Mouse (Mus musculus): ENCODE measurements around the gene Megf11. TPM values are rescaled to one million over a fixed set of nuclear protein-coding genes. Genes with fewer than 3 reads are reported as not detected.
"Not testable (repeated sequence)": the region's sequence is repeated elsewhere in the genome, so short reads cannot be mapped to it uniquely, and the experiment has no call there.

Gene Megf11
- polyA plus RNA-seq, 1 experiment from 2014 or later: 0.53 TPM

DNA sequence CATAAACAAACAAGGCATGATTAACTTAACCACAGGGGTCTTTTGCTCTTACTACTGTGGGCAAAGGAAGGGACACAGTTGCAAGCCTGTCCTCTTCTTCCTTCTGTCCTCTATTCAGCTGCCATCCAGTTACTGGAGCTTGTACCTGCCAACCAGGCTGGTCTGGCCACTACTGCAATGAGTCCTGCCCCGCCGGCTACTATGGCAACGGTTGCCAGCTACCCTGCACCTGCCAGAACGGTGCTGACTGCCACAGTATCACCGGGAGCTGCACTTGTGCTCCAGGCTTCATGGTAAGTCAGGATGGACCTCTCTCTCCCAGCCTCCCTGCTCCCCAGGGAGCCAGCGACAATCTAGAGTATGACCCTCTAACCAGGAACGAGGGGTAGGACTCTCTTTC is 274.8 kb downstream of the Megf11 start:
- no peaks in the 10 kb centered on the region for H3K4me1 ChIP-seq (replicated peaks; ENCODE audit: control insufficient read depth, insufficient read depth, low read length)
- no peaks in the 10 kb centered on the region for H3K27me3 ChIP-seq (replicated peaks; ENCODE audit: control insufficient read depth, insufficient read depth, low read length)
- no peaks in the 10 kb centered on the region for H3K36me3 ChIP-seq (ENCODE audit: control insufficient read depth, insufficient read depth, low read length)
- 73% methylated on average over 7 of the region's 7 CpGs for WGBS
- H3K9me3 ChIP-seq (ENCODE audit: control insufficient read depth, low read length): no peaks in the 10 kb centered on the region
- no peak for ATAC-seq (replicated peaks; ENCODE audit: low FRiP score)
- no peak for DNase-seq (ENCODE audit: low spot score)
- H3K4me2 ChIP-seq: no peak overlapping the region
- H3K4me3 ChIP-seq (ENCODE audit: low read depth, low read length): no peak overlapping the region
- no peak overlapping the region for H3K27ac ChIP-seq (ENCODE audit: low read depth, low read length)
- H3K9ac ChIP-seq (ENCODE audit: low read depth, low read length): no peak overlapping the region

DNA sequence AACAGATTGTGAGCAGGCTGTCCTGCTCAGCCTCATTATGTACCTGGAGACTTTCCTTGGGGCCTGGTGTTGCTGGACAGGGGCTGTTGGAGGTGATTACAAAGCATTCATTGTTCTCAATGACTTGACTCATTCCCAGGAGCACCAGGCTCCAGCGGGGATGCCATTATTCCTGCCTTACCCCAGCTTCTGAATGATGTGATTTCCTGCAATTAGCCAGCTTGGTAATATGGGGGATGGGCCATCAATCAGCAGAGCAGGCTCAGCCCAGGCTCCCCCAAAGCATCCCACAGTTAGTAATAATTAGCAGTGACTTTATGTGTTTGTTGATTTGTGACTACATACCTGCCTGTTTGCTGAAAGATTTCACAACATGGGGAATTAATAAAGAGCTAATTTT is 279.2 kb downstream of the Megf11 start:
- Histone ChIP-seq H3K4me2 (no peak overlapping the region), H3K36me3 (ENCODE audit: control insufficient read depth, insufficient read depth, low read length) (no peaks in the 10 kb centered on the region), H3K4me3 (ENCODE audit: low read depth, low read length) (no peak overlapping the region), H3K27ac (ENCODE audit: low read depth, low read length) (no peak overlapping the region), H3K27me3 (replicated peaks; ENCODE audit: control insufficient read depth, insufficient read depth, low read length) (no peaks in the 10 kb centered on the region), H3K9me3 (ENCODE audit: control insufficient read depth, low read length) (no peaks in the 10 kb centered on the region), H3K9ac (ENCODE audit: low read depth, low read length) (no peak overlapping the region), H3K4me1 (replicated peaks; ENCODE audit: control insufficient read depth, insufficient read depth, low read length) (no peaks in the 10 kb centered on the region)
- WGBS: 24% methylated on average over 1 of the region's 1 CpGs
- DNase-seq (ENCODE audit: low spot score) (no peak), ATAC-seq (replicated peaks; ENCODE audit: low FRiP score) (no peak)

- 0 out of 2 replicates have a peak, but pooled peaks cover 2% of the 10 kb centered on the region for H3K4me1 ChIP-seq (replicated peaks; ENCODE audit: control insufficient read depth, insufficient read depth, low read length)
- no peak overlapping the region for H3K27ac ChIP-seq (ENCODE audit: low read depth, low read length)
- ATAC-seq (replicated peaks; ENCODE audit: low FRiP score) (no peak), DNase-seq (ENCODE audit: low spot score) (no peak)
- no peaks in the 10 kb centered on the region for H3K36me3 ChIP-seq (ENCODE audit: control insufficient read depth, insufficient read depth, low read length)
- H3K4me3 ChIP-seq (ENCODE audit: low read depth, low read length): no peak overlapping the region
- no peak overlapping the region for H3K9ac ChIP-seq (ENCODE audit: low read depth, low read length)
- H3K9me3 ChIP-seq (ENCODE audit: control insufficient read depth, low read length): no peaks in the 10 kb centered on the region
- no peaks in the 10 kb centered on the region for H3K27me3 ChIP-seq (replicated peaks; ENCODE audit: control insufficient read depth, insufficient read depth, low read length)
- 27% methylated on average over 4 of the region's 4 CpGs for WGBS
- H3K4me2 ChIP-seq: no peak overlapping the region
Measured at GRCm38 (mm10) chr9:64666549-64666948, 281.1 kb downstream of the Megf11 start.

DNA sequence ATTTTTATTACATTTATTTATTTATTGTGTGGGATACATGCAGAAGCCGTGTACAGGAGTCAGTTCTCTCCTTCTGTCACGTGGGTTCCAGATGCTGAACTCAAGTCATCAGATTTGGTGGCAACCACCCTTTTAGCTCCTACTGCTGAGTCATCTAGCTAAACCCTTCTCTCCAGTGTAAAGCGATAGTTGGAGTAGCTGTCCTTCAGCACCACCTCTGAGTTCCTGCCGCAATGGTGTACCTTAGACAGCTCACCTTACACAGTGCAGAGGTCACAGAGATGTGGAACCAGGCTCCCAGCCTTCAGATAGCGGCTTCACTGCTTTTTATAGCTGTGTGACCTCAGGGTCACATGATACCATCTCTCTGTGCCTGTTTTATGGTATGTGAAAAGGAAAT is 282.1 kb downstream of the Megf11 start:
- Histone ChIP-seq H3K4me3 (ENCODE audit: low read depth, low read length) (no peak overlapping the region), H3K4me1 (replicated peaks; ENCODE audit: control insufficient read depth, insufficient read depth, low read length) (0 out of 2 replicates have a peak, but pooled peaks cover 6% of the 10 kb centered on the region), H3K36me3 (ENCODE audit: control insufficient read depth, insufficient read depth, low read length) (no peaks in the 10 kb centered on the region), H3K9ac (ENCODE audit: low read depth, low read length) (no peak overlapping the region), H3K27me3 (replicated peaks; ENCODE audit: control insufficient read depth, insufficient read depth, low read length) (no peaks in the 10 kb centered on the region), H3K27ac (ENCODE audit: low read depth, low read length) (no peak overlapping the region), H3K9me3 (ENCODE audit: control insufficient read depth, low read length) (no peaks in the 10 kb centered on the region), H3K4me2 (no peak overlapping the region)
- 11% methylated on average over 5 of the region's 5 CpGs for WGBS
- DNase-seq (ENCODE audit: low spot score) (peak; percentile 54), ATAC-seq (replicated peaks; ENCODE audit: low FRiP score) (peak; percentile 63; the same call in 1 of the 2 replicates)

- 86% methylated on average over 2 of the region's 2 CpGs for WGBS
- ATAC-seq (replicated peaks; ENCODE audit: low FRiP score): no peak
- H3K27me3 ChIP-seq (replicated peaks; ENCODE audit: control insufficient read depth, insufficient read depth, low read length): no peaks in the 10 kb centered on the region
Measured at GRCm38 (mm10) chr9:64668001-64668400, 282.6 kb downstream of the Megf11 start.

GRCm38 (mm10) chr9:64671341-64672319 is 286.2 kb downstream of the Megf11 start:
- H3K27me3 ChIP-seq (replicated peaks; ENCODE audit: control insufficient read depth, insufficient read depth, low read length); H3K9me3 ChIP-seq (ENCODE audit: control insufficient read depth, low read length); H3K36me3 ChIP-seq (ENCODE audit: control insufficient read depth, insufficient read depth, low read length); H3K4me1 ChIP-seq (replicated peaks; ENCODE audit: control insufficient read depth, insufficient read depth, low read length); H3K4me3 ChIP-seq (ENCODE audit: low read depth, low read length); H3K27ac ChIP-seq (ENCODE audit: low read depth, low read length); H3K9ac ChIP-seq (ENCODE audit: low read depth, low read length): not testable (repeated sequence)
- 0 out of 2 replicates have a peak overlapping the region, but pooled peaks have one; percentile 13 for H3K4me2 ChIP-seq
- peak; percentile 51 for DNase-seq (ENCODE audit: low spot score)
- ATAC-seq (replicated peaks; ENCODE audit: low FRiP score): peak; percentile 75
- 30% methylated on average over 8 of the region's 11 CpGs for WGBS

More at GRCm38 (mm10) chr9:64668001-64668400, 282.6 kb downstream of the Megf11 start:
- Histone ChIP-seq H3K4me1 (replicated peaks; ENCODE audit: control insufficient read depth, insufficient read depth, low read length) (0 out of 2 replicates have a peak, but pooled peaks cover 6% of the 10 kb centered on the region), H3K9ac (ENCODE audit: low read depth, low read length) (no peak overlapping the region), H3K36me3 (ENCODE audit: control insufficient read depth, insufficient read depth, low read length) (no peaks in the 10 kb centered on the region), H3K27ac (ENCODE audit: low read depth, low read length) (no peak overlapping the region), H3K9me3 (ENCODE audit: control insufficient read depth, low read length) (no peaks in the 10 kb centered on the region), H3K4me2 (no peak overlapping the region), H3K4me3 (ENCODE audit: low read depth, low read length) (no peak overlapping the region)
- DNase-seq (ENCODE audit: low spot score): no peak

GRCm38 (mm10) chr9:64687122-64688014 is 301.9 kb downstream of the Megf11 start:
- H3K4me2 ChIP-seq: no peak overlapping the region
- no peak overlapping the region for H3K9ac ChIP-seq (ENCODE audit: low read depth, low read length)
- H3K9me3 ChIP-seq (ENCODE audit: control insufficient read depth, low read length): no peaks in the 10 kb centered on the region
- DNase-seq (ENCODE audit: low spot score): no peak
- H3K27ac ChIP-seq (ENCODE audit: low read depth, low read length): no peak overlapping the region
- H3K4me3 ChIP-seq (ENCODE audit: low read depth, low read length): no peak overlapping the region
- H3K36me3 ChIP-seq (ENCODE audit: control insufficient read depth, insufficient read depth, low read length): no peaks in the 10 kb centered on the region
- H3K27me3 ChIP-seq (replicated peaks; ENCODE audit: control insufficient read depth, insufficient read depth, low read length): no peaks in the 10 kb centered on the region
- no peaks in the 10 kb centered on the region; the same call in 1 of the 2 replicates for H3K4me1 ChIP-seq (replicated peaks; ENCODE audit: control insufficient read depth, insufficient read depth, low read length)
- 71% methylated on average over 13 of the region's 13 CpGs for WGBS
- ATAC-seq (replicated peaks; ENCODE audit: low FRiP score): no peak

DNA sequence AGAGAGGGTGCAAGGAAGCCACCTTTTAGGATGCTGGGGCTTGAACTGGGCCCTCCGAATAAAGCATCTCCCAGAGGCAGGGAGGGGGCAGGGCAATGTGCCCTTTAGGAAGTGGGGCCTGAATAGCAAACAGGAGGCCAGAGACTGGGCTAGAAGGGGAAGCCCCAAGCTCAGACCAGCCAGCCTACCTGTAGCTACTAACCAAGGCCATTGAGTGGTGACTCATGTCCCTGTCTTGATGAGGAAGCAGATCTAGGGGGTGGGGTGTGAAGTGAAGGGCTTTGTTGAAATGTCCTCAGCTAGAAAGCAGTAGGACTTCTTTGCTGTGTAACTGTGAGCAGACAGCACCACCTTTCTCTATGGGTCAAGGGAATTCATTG is 302.6 kb downstream of the Megf11 start:
- H3K27me3 ChIP-seq (replicated peaks; ENCODE audit: control insufficient read depth, insufficient read depth, low read length): no peaks in the 10 kb centered on the region
- no peak overlapping the region for H3K9ac ChIP-seq (ENCODE audit: low read depth, low read length)
- DNase-seq (ENCODE audit: low spot score) (no peak), ATAC-seq (replicated peaks; ENCODE audit: low FRiP score) (no peak)
- H3K9me3 ChIP-seq (ENCODE audit: control insufficient read depth, low read length): no peaks in the 10 kb centered on the region
- H3K4me2 ChIP-seq: no peak overlapping the region
- 82% methylated on average over 1 of the region's 1 CpGs for WGBS
- H3K4me3 ChIP-seq (ENCODE audit: low read depth, low read length): no peak overlapping the region
- no peaks in the 10 kb centered on the region for H3K36me3 ChIP-seq (ENCODE audit: control insufficient read depth, insufficient read depth, low read length)
- no peaks in the 10 kb centered on the region; the same call in 1 of the 2 replicates for H3K4me1 ChIP-seq (replicated peaks; ENCODE audit: control insufficient read depth, insufficient read depth, low read length)
- H3K27ac ChIP-seq (ENCODE audit: low read depth, low read length): no peak overlapping the region

Measured in liver, embryonic 11.5 days (tissue).